Mouse (Mus musculus): ENCODE results near the gene Snap47.

DNA sequence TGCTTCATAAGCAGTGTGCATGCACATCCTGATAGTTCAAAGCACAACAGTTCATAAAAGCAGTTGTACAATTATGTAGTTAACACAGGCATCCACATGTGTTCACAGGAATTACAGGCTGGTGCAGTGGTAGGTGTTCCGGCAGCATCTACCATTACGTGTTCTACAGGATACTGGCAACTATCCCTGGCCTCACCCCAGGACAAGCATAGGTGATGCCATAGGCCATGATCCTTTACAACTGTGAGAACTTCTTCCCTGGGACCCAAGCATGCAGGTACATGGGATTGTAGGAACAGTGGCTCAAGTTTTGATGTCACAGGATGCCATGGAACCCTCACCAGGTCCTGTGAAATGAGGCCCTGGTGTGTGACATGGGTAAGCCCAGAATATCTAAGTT is 9.5 kb upstream of the Snap47 start:
- TF ChIP-seq POLR2A (IDR thresholded peaks at IDR 0.05; ENCODE audit: insufficient read depth, low read length) (no peak), CTCF (IDR thresholded peaks at IDR 0.05; ENCODE audit: low read depth, low read length) (no peak), EP300 (IDR thresholded peaks at IDR 0.05; ENCODE audit: insufficient read depth, low read depth, low read length) (no peak)

Measured in ES-Bruce4 (cell line).